Mouse (Mus musculus): ENCODE measurements around the gene Map3k12. TPM values are rescaled to one million over a fixed set of nuclear protein-coding genes. Genes with fewer than 3 reads are reported as not detected.

Map3k12 gene
- 58.7 and 69.5 TPM in 2 replicates for polyA plus RNA-seq (2015; fragmentation: Nextera tagmentation; extraction: Ambion mirVana)

- Histone ChIP-seq H3K9me3 (ENCODE audit: control insufficient read depth, low read length) (no peaks in the 10 kb centered on the region), H3K4me2 (ENCODE audit: low read length) (peak within 1 kb of the TSS; percentile 96), H3K36me3 (ENCODE audit: control insufficient read depth, insufficient read depth) (no peaks in the 10 kb centered on the region), H3K9ac (replicated peaks; ENCODE audit: low read depth, low read length) (peak within 1 kb of the TSS; percentile 90), H3K27me3 (replicated peaks; ENCODE audit: control insufficient read depth, insufficient read depth, low read length) (no peaks in the 10 kb centered on the region), H3K4me1 (replicated peaks; ENCODE audit: control insufficient read depth, insufficient read depth, low read length) (peaks cover 53% of the 10 kb centered on the region), H3K4me3 (replicated peaks; ENCODE audit: low read length) (peak within 1 kb of the TSS; percentile 73), H3K27ac (ENCODE audit: low read length) (peak within 1 kb of the TSS; percentile 100)
- ATAC-seq = peak; percentile 14
- WGBS = under 1% methylated on average over 43 of the region's 43 CpGs
Observed at GRCm38 (mm10) chr15:102516728-102517404, at the start of gene Map3k12. Gene Map3k12, minus strand, starts transcription at chr15:102517064.

DNA sequence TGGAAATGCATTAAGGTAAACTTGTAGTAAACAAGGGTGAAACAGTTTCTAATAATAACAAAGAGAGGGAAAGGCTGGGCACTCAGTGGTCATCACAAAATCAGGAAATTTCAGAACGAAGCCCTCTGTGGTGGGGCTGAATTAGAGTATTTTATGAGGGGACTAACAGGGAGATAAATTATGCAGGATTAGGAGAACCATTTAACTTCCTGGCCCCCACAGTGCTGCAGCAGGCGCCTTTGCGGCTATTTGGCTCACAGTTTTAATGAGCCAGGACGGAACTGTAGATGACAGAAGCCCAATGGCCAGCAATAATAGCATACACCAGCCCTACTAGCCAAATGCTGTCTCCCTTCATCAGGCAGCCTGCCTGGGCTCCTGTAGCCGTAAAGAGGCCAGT is 46.8 kb upstream of the Map3k12 start:
- Histone ChIP-seq H3K9ac (replicated peaks; ENCODE audit: low read depth, low read length) (no peak overlapping the region), H3K9me3 (ENCODE audit: control insufficient read depth, low read length) (no peaks in the 10 kb centered on the region), H3K4me2 (ENCODE audit: low read length) (no peak overlapping the region), H3K27ac (ENCODE audit: low read length) (no peak overlapping the region), H3K27me3 (replicated peaks; ENCODE audit: control insufficient read depth, insufficient read depth, low read length) (no peaks in the 10 kb centered on the region), H3K36me3 (ENCODE audit: control insufficient read depth, insufficient read depth) (0 out of 2 replicates have a peak, but pooled peaks cover 2% of the 10 kb centered on the region), H3K4me3 (replicated peaks; ENCODE audit: low read length) (no peak overlapping the region), H3K4me1 (replicated peaks; ENCODE audit: control insufficient read depth, insufficient read depth, low read length) (no peaks in the 10 kb centered on the region)
- 52% methylated on average over 5 of the region's 5 CpGs for WGBS
- ATAC-seq = no peak

GRCm38 (mm10) chr15:102563061-102563460 is 46.2 kb upstream of the Map3k12 start:
- no peak for ATAC-seq
- Histone ChIP-seq H3K9me3 (ENCODE audit: control insufficient read depth, low read length) (no peaks in the 10 kb centered on the region), H3K9ac (replicated peaks; ENCODE audit: low read depth, low read length) (no peak overlapping the region), H3K27me3 (replicated peaks; ENCODE audit: control insufficient read depth, insufficient read depth, low read length) (no peaks in the 10 kb centered on the region), H3K4me2 (ENCODE audit: low read length) (no peak overlapping the region), H3K4me3 (replicated peaks; ENCODE audit: low read length) (no peak overlapping the region), H3K4me1 (replicated peaks; ENCODE audit: control insufficient read depth, insufficient read depth, low read length) (no peaks in the 10 kb centered on the region), H3K27ac (ENCODE audit: low read length) (no peak overlapping the region; the same call in 1 of the 2 replicates), H3K36me3 (ENCODE audit: control insufficient read depth, insufficient read depth) (0 out of 2 replicates have a peak, but pooled peaks cover 2% of the 10 kb centered on the region)
- 79% methylated on average over 3 of the region's 3 CpGs for WGBS

GRCm38 (mm10) chr15:102562491-102562890 is 45.6 kb upstream of the Map3k12 start:
- Histone ChIP-seq H3K9ac (replicated peaks; ENCODE audit: low read depth, low read length) (no peak overlapping the region), H3K27ac (ENCODE audit: low read length) (peak overlapping the region; percentile 20; the same call in 1 of the 2 replicates), H3K4me1 (replicated peaks; ENCODE audit: control insufficient read depth, insufficient read depth, low read length) (0 out of 2 replicates have a peak, but pooled peaks cover 3% of the 10 kb centered on the region), H3K9me3 (ENCODE audit: control insufficient read depth, low read length) (no peaks in the 10 kb centered on the region), H3K4me2 (ENCODE audit: low read length) (no peak overlapping the region), H3K4me3 (replicated peaks; ENCODE audit: low read length) (no peak overlapping the region), H3K27me3 (replicated peaks; ENCODE audit: control insufficient read depth, insufficient read depth, low read length) (no peaks in the 10 kb centered on the region), H3K36me3 (ENCODE audit: control insufficient read depth, insufficient read depth) (0 out of 2 replicates have a peak, but pooled peaks cover 2% of the 10 kb centered on the region)
- no peak for ATAC-seq
- 93% methylated on average over 1 of the region's 1 CpGs for WGBS

- Histone ChIP-seq H3K27ac (ENCODE audit: low read length) (peak overlapping the region; percentile 12; the same call in 1 of the 2 replicates), H3K4me1 (replicated peaks; ENCODE audit: control insufficient read depth, insufficient read depth, low read length) (0 out of 2 replicates have a peak, but pooled peaks cover 3% of the 10 kb centered on the region), H3K36me3 (ENCODE audit: control insufficient read depth, insufficient read depth) (peaks cover 17% of the 10 kb centered on the region), H3K4me3 (replicated peaks; ENCODE audit: low read length) (no peak overlapping the region), H3K4me2 (ENCODE audit: low read length) (no peak overlapping the region), H3K9ac (replicated peaks; ENCODE audit: low read depth, low read length) (no peak overlapping the region; the same call in 1 of the 2 replicates), H3K27me3 (replicated peaks; ENCODE audit: control insufficient read depth, insufficient read depth, low read length) (no peaks in the 10 kb centered on the region), H3K9me3 (ENCODE audit: control insufficient read depth, low read length) (no peaks in the 10 kb centered on the region)
- ATAC-seq = no peak
Observed at GRCm38 (mm10) chr15:102557580-102557979, 40.7 kb upstream of the Map3k12 start.

- Histone ChIP-seq H3K9me3 (ENCODE audit: control insufficient read depth, low read length) (no peaks in the 10 kb centered on the region), H3K27ac (ENCODE audit: low read length) (no peak overlapping the region), H3K9ac (replicated peaks; ENCODE audit: low read depth, low read length) (no peak overlapping the region), H3K4me2 (ENCODE audit: low read length) (no peak overlapping the region), H3K36me3 (ENCODE audit: control insufficient read depth, insufficient read depth) (peaks cover 20% of the 10 kb centered on the region), H3K4me3 (replicated peaks; ENCODE audit: low read length) (no peak overlapping the region), H3K4me1 (replicated peaks; ENCODE audit: control insufficient read depth, insufficient read depth, low read length) (0 out of 2 replicates have a peak, but pooled peaks cover 3% of the 10 kb centered on the region), H3K27me3 (replicated peaks; ENCODE audit: control insufficient read depth, insufficient read depth, low read length) (no peaks in the 10 kb centered on the region)
- no peak for ATAC-seq
- WGBS = 98% methylated on average over 1 of the region's 1 CpGs
Observed at GRCm38 (mm10) chr15:102555581-102555980, 38.7 kb upstream of the Map3k12 start.

DNA sequence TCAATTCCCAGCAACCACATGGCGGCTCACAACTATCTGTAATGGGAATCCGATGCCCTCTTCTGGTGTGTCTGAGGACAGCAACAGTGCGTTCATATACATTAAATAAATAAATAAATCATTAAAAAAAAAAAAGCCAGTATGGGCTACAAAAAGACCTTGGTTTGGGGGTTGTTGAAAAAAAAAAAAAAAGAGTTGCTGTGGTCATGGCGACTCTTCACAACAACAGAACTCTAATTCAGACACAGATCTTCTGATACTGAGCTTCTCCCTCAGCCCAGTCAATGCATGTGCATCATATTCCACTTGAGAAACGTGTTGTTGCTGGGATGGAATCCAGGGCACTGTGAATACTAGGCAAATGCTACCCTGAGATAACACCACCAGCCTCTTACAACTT is 35.7 kb upstream of the Map3k12 start:
- Histone ChIP-seq H3K4me2 (ENCODE audit: low read length) (no peak overlapping the region), H3K4me3 (replicated peaks; ENCODE audit: low read length) (no peak overlapping the region), H3K27me3 (replicated peaks; ENCODE audit: control insufficient read depth, insufficient read depth, low read length) (no peaks in the 10 kb centered on the region), H3K36me3 (ENCODE audit: control insufficient read depth, insufficient read depth) (peaks cover 20% of the 10 kb centered on the region), H3K9ac (replicated peaks; ENCODE audit: low read depth, low read length) (no peak overlapping the region), H3K27ac (ENCODE audit: low read length) (no peak overlapping the region), H3K9me3 (ENCODE audit: control insufficient read depth, low read length) (no peaks in the 10 kb centered on the region), H3K4me1 (replicated peaks; ENCODE audit: control insufficient read depth, insufficient read depth, low read length) (no peaks in the 10 kb centered on the region)
- 95% methylated on average over 5 of the region's 5 CpGs for WGBS
- ATAC-seq = no peak

GRCm38 (mm10) chr15:102547478-102547877 is 30.6 kb upstream of the Map3k12 start:
- peak; percentile 65 for ATAC-seq
- peaks cover 9% of the 10 kb centered on the region for H3K4me1 ChIP-seq (replicated peaks; ENCODE audit: control insufficient read depth, insufficient read depth, low read length)
- peak overlapping the region; percentile 88 for H3K27ac ChIP-seq (ENCODE audit: low read length)
- H3K9ac ChIP-seq (replicated peaks; ENCODE audit: low read depth, low read length) = no peak overlapping the region
- no peak overlapping the region for H3K4me3 ChIP-seq (replicated peaks; ENCODE audit: low read length)
- H3K36me3 ChIP-seq (ENCODE audit: control insufficient read depth, insufficient read depth) = peaks cover 8% of the 10 kb centered on the region; the same call in 1 of the 2 replicates
- no peak overlapping the region for H3K4me2 ChIP-seq (ENCODE audit: low read length)
- 65% methylated on average over 3 of the region's 3 CpGs for WGBS
- no peaks in the 10 kb centered on the region for H3K27me3 ChIP-seq (replicated peaks; ENCODE audit: control insufficient read depth, insufficient read depth, low read length)
- H3K9me3 ChIP-seq (ENCODE audit: control insufficient read depth, low read length) = no peaks in the 10 kb centered on the region

DNA sequence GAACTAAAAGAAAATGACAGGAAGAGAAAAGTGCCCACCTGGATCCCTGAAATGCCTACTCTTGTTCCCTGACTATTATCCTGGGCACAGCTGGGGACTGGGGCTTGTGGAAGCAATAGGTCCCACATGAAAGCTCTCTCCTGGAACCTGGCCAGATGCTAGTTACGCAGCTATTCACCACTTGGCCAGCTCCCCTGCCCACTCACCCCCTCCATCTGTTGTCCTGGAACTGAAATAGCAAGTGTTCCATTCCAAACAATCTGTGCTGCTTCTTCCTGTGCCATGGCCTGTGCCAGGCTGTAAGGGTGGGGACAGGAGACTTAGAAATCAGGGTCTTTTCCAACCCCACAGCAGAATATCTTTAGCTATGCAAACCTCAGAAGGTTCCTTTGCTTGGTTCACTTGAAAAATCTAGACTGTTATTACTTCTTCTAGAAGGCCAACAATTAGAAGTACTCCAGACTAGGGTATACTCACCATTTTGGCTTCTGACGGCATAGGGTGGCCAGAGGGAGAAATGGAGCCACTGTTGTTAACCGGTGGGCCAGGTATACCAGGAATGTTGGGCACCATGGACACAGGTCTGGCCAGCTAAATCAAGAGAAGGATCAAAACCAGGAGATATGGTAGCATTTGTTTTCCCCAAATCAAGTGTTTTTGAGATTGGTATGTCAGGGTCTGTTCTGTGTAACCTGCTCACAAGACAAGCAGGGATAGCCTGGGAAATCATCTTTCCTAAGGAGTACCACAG is 30.0 kb upstream of the Map3k12 start:
- H3K9me3 ChIP-seq (ENCODE audit: control insufficient read depth, low read length) = no peaks in the 10 kb centered on the region
- peak; percentile 92 for ATAC-seq
- H3K4me2 ChIP-seq (ENCODE audit: low read length) = no peak overlapping the region
- peaks cover 9% of the 10 kb centered on the region for H3K4me1 ChIP-seq (replicated peaks; ENCODE audit: control insufficient read depth, insufficient read depth, low read length)
- 58% methylated on average over 3 of the region's 3 CpGs for WGBS
- H3K36me3 ChIP-seq (ENCODE audit: control insufficient read depth, insufficient read depth) = peaks cover 8% of the 10 kb centered on the region; the same call in 1 of the 2 replicates
- peak overlapping the region; percentile 88 for H3K27ac ChIP-seq (ENCODE audit: low read length)
- no peaks in the 10 kb centered on the region for H3K27me3 ChIP-seq (replicated peaks; ENCODE audit: control insufficient read depth, insufficient read depth, low read length)
- no peak overlapping the region for H3K9ac ChIP-seq (replicated peaks; ENCODE audit: low read depth, low read length)
- H3K4me3 ChIP-seq (replicated peaks; ENCODE audit: low read length) = no peak overlapping the region
